Mouse (Mus musculus) bone marrow macrophage, adult 2 months (primary cell): Measurements from ENCODE around the gene Sf3b3.

Experiments used
- CTCF ChIP-seq: IDR thresholded peaks from 2 replicates; pipeline ENCODE4 v1.5.1; 2012; ENCODE audit warnings: low read depth, mild to moderate bottlenecking, low read length, moderate library complexity
- POLR2A ChIP-seq: IDR thresholded peaks from 2 replicates; pipeline ENCODE4 v1.6.1; 2012; ENCODE audit warnings: mild to moderate bottlenecking, low read depth, low read length, borderline replicate concordance

DNA sequence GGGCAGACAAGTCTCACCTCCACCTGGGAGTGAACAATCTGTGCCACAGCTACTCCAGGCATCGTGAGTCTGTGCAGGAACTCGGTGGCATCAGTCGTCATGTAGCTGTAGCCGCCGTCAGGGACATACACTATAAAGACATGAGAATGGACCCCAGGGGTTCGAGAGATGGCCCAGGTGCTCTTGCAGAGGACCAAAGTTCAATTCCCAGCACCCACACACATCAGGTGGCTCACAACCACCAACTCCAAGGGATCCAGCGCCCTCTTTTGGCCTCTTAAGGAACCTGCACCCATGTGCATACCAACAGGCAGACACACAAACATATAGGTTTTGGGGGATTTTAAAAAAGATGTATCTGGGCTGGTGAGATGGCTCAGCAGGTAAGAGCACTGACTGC, 45.5 kb upstream of the Sf3b3 start:
- TF ChIP-seq CTCF = no peak
- TF ChIP-seq POLR2A = no peak
